Mouse (Mus musculus) olfactory bulb, adult 2 months (tissue): Measurements from ENCODE around the gene 1700017B05Rik. TPM values are rescaled to one million over a fixed set of nuclear protein-coding genes. Genes with fewer than 3 reads are reported as not detected.
"Not testable (repeated sequence)": the region's sequence is repeated elsewhere in the genome, so short reads cannot be mapped to it uniquely, and the experiment has no call there.

Experiments used
- H3K27ac ChIP-seq: fragments of 200-500 bp; 2 replicates; pipeline ENCODE4 v1.5.1; 2012; ENCODE audit warnings: low read depth, low read length; ENCODE audit not compliant: insufficient read depth
- H3K4me1 ChIP-seq: fragments of 200-500 bp; 2 replicates; pipeline ENCODE4 v1.6.1; 2012; ENCODE audit warnings: low read length; ENCODE audit not compliant: control insufficient read depth, insufficient read depth
- H3K4me3 ChIP-seq: fragments of 200-500 bp; 2 replicates; pipeline ENCODE4 v1.5.1; 2012; ENCODE audit warnings: mild to moderate bottlenecking, low read depth, low read length, moderate library complexity; ENCODE audit not compliant: insufficient read depth
- CTCF ChIP-seq: fragments of 200-500 bp; IDR thresholded peaks from 2 replicates; pipeline ENCODE4 v1.5.1; 2012; ENCODE audit warnings: low read depth, mild to moderate bottlenecking, low read length, moderate library complexity; ENCODE audit not compliant: insufficient read depth
- POLR2A ChIP-seq: fragments of 200-500 bp; IDR thresholded peaks from 2 replicates; pipeline ENCODE4 v1.6.1; 2012; ENCODE audit warnings: mild to moderate bottlenecking, low read depth, low read length, moderate library complexity; ENCODE audit not compliant: insufficient read depth
- WGBS: fragments of 180-500 bp; shearing (Covaris S2); methylation state at CpG from one replicate; pipeline ENCODE4 v1.1.7; 2018; 5-methylcytosine and 5-hydroxymethylcytosine counted together
- polyA plus RNA-seq: library from polyadenylated mRNA; stranded (reverse); fragments of >200 nt; gene quantifications from 2 replicates; pipeline ENCODE4 v1.2.4, GENCODE M21; 2012; ENCODE audit warnings: low replicate concordance; ENCODE audit not compliant: missing spikeins, insufficient read depth, insufficient read length

1700017B05Rik gene
- polyA plus RNA-seq, 1 experiment = not detected

DNA sequence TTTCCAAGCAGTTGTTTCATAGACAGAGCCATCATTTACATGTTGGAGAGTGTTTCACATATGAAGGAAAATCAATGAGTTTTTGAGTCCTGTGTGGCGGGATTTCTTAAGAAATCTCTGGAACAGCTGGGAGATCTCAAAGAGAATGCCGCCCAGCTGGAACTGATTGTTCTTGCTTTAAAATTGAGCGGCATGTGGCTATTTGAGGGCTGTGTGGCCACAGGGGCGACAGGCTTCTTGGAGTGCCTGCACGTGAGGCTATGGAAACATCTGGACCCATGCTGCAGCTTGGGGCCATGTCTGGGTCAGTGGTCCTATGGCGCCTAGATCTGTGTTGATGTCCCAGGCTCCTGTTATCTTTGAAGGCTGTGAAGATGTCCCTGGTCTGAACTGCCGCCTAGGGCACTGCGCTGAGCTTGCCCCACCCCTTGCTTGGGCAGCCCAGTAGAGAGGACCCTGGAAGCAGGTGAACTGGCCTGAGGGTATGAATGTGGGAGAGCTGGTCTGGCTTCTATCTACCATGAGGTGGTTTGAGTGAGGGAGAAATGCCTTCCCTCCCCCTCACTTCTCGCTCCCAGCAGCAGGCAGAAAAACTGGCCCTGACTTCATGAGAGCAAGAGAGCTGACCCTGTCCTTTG lies 32.1 kb downstream of the 1700017B05Rik start:
- no peak for TF ChIP-seq CTCF
- no peak for TF ChIP-seq POLR2A
- Histone ChIP-seq H3K4me3 (no peak overlapping the region), H3K4me1 (no peaks in the 10 kb centered on the region), H3K27ac (no peak overlapping the region)
- 72% methylated on average over 9 of the region's 9 CpGs for WGBS

DNA sequence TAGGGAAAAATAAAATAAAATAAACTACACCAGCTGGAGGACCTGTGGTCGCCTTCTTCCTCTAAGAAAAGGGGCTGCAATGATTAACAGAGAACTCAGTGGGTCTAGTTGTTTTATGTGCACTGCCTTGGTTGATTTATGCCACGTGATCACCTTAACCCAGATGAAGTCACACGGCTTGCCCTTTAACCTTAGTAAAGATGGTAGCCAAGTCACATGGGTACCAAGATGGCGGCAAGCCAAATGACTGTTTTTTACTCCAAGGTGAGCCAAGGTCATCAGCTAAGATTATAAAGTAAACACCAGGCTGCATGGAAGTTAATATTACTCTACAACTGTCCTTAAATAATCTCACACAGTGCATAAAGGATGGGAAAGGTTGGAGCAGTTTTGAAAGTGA lies 32.7 kb downstream of the 1700017B05Rik start:
- WGBS = 89% methylated on average over 4 of the region's 4 CpGs
- Histone ChIP-seq H3K4me3 (no peak overlapping the region), H3K27ac (no peak overlapping the region), H3K4me1 (no peaks in the 10 kb centered on the region)
- TF ChIP-seq POLR2A (no peak), CTCF (no peak)

DNA sequence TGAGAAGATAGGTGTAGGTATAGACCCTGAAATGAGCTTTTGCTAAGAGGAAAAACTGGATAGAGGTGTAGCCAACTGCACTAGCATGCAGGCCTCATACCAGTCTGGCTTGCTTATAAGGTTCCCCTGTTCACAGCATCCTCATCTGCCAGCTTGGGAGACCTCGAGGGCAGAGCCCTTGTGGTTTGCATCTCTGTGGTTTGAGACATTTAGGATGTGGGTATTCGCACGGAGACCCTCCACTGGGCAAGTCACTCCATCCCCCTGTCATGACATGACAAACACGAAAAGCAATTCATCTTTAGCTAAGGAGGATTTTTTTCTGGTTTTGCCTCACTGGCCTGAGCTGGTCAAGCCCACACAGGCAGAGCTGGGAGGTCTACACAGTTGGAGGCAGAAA lies 34.2 kb downstream of the 1700017B05Rik start:
- TF ChIP-seq CTCF (no peak), POLR2A (no peak)
- Histone ChIP-seq H3K4me1 (no peaks in the 10 kb centered on the region), H3K4me3 (no peak overlapping the region), H3K27ac (no peak overlapping the region)
- WGBS = 84% methylated on average over 4 of the region's 4 CpGs

DNA sequence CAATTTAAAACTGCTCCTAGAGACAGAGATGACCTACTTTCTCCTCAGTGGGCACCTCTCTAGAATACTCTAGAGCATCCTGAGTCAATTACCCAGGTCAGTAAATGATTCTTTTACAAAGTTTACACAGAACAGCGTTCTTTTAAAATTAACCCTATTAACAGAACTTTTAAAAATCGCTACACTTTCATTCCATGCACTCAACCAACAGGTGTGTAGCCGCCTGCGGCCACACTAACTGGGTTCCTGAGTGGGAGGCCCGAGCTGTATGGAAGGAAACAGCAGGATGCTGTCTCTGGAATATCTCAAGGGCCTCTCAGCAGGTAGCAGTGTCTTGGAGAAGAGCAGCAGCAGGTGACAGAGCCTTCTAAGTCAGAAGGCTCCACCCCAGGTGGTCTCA lies 35.2 kb downstream of the 1700017B05Rik start:
- TF ChIP-seq CTCF (no peak), POLR2A (no peak)
- 75% methylated on average over 5 of the region's 5 CpGs for WGBS
- H3K4me1 ChIP-seq = no peaks in the 10 kb centered on the region
- no peak overlapping the region for H3K27ac ChIP-seq
- H3K4me3 ChIP-seq = no peak overlapping the region

DNA sequence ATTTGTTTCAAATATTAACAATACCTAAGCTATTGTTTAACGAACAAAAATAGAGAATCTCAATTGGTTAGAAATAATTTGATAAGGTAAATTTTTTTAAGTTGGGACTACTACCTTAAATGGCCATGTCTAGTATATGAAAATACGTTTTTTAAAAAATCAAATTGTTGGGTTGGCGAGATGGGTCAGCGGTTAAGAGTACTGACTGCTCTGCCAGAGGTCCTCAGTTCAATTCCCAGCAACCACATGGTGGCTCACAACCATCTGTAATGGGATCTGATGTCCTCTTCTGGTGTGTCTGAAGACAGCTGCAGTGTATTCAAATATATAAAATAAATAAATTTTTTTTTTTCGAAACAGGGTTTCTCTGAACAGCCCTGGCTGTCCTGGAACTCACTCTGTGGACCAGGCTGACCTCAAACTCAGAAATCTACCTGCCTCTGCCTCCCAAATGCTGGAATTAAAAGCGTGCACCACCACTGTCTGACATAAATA lies 35.7 kb downstream of the 1700017B05Rik start:
- H3K4me1 ChIP-seq, H3K4me3 ChIP-seq, H3K27ac ChIP-seq: not testable (repeated sequence)
- 90% methylated on average over 6 of the region's 6 CpGs for WGBS

DNA sequence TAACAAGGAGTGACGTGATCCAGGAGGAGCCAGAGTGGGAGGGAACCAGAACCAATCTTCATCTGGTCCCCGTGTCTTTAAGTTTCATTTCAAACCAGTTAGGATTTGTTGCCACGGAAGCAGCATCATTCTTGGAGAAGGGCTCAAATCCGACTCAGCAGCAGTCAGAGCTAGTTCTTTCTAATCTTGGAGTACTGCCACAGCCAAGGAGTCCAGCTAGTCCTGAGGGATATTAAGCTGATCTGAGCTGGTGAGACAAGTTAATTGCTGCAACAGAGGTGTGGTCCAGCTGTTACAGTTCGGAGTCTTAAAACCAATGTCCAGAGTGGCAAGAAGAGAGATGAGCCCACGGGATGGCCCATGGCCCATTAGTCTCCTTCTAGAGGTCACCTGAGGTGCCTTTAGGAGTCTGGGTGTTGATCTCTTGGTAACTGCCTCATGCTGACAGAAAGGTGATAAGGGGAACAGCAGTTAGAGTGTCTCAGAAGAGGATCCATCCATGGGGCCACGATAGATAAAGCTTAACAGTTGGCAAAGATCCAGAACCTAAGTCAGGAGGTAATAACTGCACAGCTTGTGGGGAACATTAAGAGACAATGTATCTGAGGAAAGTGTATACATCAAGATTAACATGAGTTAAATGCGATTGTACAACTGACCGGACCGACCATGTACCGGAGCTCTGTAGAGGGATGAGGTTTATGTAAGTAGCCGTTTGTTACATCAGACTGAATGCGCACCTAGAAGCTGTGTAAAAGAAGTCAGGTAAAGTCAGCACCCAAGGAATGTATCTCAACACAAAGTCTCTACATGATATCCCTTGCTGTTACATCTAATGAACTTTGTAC lies 36.4 kb downstream of the 1700017B05Rik start:
- Histone ChIP-seq H3K4me3 (no peak overlapping the region), H3K4me1 (no peaks in the 10 kb centered on the region), H3K27ac (no peak overlapping the region)
- 81% methylated on average over 13 of the region's 13 CpGs for WGBS
- TF ChIP-seq CTCF (no peak), POLR2A (no peak)

DNA sequence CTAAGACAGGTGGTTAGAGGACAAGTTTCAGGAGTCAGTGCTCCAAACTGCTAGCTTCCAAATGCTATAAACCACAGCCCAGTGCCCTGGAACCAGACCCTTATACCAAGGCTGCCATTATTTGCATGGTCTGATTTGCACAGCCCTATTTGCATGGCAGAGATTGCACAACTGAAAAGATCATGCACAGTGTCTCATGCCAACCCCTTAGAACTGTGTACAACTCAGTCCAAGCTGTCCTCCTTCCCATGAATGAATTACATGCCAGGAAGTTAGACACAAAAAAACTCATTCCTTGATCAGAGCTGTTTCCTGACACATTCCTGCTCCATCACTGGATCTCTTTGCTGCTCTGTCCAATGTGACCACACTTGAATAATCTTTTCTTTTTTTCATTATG lies 39.1 kb downstream of the 1700017B05Rik start:
- Histone ChIP-seq H3K4me3 (no peak overlapping the region), H3K27ac (no peak overlapping the region), H3K4me1 (no peaks in the 10 kb centered on the region)
- TF ChIP-seq CTCF (no peak), POLR2A (no peak)

DNA sequence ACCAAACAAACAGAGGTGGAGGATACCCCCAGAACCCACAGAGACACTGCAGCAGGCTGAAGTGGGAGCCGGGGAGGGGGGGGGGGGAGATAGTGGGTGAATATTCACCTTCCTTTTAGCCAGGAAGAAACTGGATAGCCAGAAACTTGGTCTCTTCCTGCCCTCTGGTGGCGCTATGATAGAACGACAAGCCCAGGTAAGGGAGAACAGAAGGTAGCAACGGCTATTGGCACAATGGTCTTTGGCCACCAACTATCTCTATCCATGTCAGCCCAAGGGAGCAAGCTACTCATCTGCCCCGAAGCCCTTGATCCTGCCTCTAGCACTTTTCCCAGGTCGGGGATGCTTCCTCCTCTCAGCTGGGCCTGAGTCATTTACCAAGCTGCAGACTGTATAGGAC lies 42.1 kb downstream of the 1700017B05Rik start:
- TF ChIP-seq POLR2A = no peak
- 0 out of 2 replicates have a peak, but pooled peaks have one; percentile 11 for TF ChIP-seq CTCF
- H3K27ac ChIP-seq = no peak overlapping the region
- H3K4me3 ChIP-seq = no peak overlapping the region
- WGBS = 26% methylated on average over 6 of the region's 6 CpGs
- H3K4me1 ChIP-seq = no peaks in the 10 kb centered on the region

DNA sequence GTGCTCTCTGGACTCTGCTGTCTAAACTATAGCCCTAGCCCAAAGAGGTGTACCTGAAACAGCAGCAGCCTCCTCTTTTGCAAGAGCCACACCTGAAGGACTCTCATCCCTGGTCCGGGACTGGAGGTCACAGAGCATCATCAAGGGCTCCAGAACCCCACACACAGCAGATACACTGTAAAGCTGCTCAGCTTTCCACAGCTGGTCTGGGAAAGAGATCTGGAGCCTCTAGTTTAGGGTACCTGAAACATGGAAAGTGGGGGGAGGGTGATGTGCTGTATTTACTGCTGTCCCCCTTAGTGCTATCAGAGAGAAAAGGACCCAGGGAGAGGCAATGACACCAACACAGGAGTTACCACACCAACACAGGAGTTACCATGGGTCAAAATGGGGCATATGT lies 42.9 kb downstream of the 1700017B05Rik start:
- WGBS = 100% methylated on average over 1 of the region's 1 CpGs

More for the DNA sequence above, 42.9 kb downstream of the 1700017B05Rik start:
- Histone ChIP-seq H3K27ac (no peak overlapping the region), H3K4me1 (no peaks in the 10 kb centered on the region), H3K4me3 (no peak overlapping the region)
- no peak for TF ChIP-seq CTCF
